Mouse (Mus musculus): ENCODE data around the gene Cdc34.
"Not testable (repeated sequence)": the region's sequence is repeated elsewhere in the genome, so short reads cannot be mapped to it uniquely, and the experiment has no call there.

Cdc34 gene

DNA sequence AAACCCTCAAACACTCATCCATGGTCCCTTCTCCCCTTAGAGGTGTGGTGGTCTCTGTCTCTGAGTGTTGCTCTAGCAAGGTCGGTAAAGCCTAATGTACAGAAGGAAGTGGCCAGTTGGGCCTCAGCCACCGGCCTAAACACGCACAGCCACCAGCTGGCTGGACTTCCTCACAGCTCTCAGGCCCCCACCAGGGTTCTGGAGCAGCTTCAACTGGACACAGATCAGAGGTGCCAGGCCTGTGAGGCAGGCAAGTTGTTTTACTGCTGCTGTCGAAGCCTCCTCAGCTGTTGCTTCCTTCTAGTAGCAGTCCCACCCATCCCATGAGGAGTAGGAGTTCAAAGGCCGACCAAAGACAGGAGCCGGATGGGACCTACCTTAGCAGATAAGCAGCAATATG, 15.9 kb downstream of the Cdc34 start:
- DNase-seq: no peak

DNA sequence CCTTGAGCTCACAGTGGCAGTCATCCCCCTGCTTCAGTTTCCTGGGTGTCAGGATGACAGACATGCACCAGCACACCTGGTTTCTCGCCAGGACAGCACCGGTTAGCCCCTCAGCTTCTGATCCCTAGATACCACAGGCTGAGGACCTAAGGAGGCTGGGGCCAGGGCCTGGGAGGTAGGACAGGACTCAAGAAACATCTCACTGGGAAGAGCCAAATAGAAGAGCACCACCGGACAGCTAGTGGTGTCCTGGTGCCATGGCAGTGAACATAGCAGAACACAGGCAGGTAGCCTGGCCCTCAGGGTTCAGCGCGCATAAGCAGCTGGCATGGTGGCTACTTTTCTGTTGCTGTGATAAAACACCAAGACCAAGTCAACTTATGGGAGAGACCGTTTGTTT, 16.5 kb downstream of the Cdc34 start:
- DNase-seq: no peak

DNA sequence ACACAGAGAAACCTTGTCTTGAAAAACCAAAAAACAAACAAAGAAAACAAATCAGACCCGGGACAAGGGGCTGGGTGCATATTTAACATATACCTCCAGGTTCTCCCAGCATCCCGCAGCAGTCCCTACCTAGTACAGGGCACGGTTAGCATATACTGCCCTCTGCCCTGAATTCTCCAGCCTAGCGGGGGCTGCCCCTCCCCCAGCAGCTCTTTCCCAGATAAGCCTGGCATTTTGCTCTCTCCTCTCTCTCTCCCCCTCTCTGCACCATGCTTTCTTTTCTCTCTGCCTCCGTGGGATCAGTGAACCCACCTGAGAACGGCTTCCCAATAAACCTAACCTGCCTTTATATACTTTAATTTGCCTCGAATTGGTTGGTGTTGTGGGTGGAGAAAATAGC, 18.7 kb downstream of the Cdc34 start:
- no peak for DNase-seq

DNA sequence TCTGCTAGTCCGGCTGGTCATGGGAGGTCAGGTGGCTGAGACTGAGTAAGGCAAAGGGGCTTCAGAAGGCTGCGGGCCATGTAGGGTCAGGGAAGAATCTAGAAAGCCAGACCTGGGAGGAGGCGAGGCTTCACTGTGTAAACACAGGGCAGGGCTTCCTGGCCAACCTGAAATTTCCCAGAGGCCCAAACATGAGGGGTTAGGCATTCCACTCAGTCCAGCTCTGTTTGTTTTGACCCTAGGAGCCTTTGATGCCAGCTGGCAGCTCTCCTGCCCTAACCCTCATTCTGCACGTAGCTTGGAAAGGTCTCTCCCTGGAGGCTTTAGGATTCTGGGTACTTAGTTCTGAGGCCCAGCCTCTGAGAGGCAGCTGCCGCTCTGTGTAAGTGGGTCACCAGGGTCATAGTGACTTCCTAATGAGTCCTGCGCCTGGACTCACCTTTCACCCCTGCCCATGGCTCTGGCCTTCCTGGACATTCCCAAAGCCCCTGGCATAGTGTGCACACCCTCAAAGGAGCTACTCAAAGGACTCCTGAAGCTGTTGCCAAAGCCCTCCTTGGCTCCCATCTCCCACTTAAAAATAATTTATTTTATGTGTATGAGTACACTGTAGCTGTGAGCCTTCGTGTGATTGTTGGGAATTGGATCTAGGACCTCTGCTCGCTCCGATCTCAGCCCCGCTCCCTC, 19.6 kb downstream of the Cdc34 start:
- DNase-seq: peak; percentile 64

DNA sequence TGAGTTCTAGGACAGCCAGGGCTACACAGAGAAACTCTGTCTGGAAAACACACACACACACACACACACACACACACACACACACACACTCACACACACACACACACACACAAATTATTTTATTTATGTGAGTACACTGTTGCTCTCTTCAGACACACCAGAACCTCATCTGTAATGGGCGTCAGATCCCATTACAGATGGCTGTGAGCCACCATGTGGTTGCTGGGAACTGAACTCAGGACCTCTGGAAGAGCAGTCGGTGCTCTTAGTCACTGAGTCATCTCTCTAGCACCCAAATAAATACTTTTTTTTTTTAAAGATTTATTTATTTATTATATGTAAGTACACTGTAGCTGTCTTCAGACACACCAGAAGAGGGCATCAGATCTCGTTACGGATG, 21.0 kb downstream of the Cdc34 start:
- DNase-seq: not testable (repeated sequence)

DNA sequence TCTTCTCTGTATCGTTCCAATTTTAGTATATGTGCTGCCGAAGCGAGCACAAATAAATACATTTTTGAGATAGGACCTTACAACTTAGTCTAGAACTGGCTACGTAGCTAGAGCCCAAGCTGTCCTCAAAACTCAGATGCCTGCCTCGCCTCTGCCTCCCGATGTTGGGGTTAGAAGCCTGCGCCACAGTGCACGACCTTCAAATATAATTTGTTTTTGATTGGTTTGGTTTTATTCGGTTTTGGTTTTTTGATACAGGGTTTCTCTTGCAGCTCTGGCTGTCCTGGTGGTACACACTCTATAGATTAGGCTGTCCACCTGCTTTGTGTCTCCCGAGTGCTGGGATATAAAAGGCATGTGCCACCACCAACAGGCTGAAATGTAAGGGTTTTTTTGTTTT, 21.5 kb downstream of the Cdc34 start:
- no peak for DNase-seq

DNA sequence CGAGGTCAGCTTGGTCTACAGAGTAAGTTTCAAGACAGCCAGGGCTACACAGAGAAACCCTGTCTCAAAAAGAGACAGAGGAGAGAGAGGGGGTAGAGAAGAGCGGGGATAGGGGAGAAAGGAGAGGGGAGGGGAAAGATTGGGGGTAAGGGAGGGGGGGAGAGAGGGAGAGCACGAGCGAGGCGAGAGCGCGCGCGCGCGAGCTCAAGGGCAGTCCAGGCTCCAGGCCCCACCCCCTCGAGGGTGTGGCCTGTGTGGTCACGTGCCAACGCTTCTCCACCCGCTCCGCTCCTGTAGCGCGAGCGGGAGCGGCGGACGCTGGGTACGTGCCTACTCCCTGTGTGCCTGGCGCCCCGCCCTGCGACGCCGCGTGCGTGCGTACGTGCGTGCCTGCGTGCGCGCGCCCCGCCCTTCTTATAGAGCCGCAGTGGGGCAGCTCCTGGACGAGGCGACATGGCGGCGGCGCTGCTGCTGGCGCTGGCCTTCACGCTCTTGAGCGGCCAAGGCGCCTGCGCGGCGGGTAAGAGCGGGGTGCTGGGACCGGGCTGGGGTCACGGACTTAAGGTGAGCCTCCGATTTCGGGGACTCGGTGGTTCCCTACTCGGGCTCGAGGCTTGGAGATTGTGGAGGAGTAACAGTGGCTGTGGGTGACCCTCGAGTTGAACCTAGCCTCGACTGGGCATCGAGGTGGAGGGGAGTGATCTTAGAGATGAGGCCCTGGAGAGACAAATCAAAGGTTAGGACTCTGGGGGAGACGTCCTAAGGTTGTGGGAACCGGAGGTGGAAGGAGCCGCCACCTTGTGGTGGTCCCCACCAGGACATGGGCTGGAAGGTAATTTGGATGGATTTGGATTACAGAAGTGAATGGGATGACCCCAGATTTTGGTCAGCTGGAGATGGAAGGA, 22.3 kb downstream of the Cdc34 start, which contains the start of gene Bsg:
TSS of gene Bsg (plus strand) at position 427 of the 905 bp plus-strand sequence.
- peak; percentile 99 for DNase-seq

DNA sequence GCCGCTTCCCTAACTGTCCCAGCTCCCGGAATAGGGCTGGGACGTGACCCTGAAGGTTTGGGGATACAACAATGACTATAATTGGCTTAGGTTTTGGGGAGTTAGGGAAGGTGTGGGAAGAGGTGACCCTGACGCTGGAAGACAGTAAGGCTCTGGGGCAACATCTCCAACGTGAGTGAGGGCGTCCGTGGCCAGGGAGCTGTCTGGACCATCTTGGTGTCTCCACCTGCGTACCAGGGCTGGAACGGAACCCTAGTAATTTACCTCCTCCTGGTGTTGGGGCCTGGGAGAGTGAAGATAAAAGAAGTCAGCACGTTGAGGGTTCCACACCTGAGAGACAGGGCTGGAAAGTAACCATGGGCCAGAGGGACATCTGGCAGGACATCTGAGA, 23.0 kb downstream of the Cdc34 start:
- DNase-seq: no peak

DNA sequence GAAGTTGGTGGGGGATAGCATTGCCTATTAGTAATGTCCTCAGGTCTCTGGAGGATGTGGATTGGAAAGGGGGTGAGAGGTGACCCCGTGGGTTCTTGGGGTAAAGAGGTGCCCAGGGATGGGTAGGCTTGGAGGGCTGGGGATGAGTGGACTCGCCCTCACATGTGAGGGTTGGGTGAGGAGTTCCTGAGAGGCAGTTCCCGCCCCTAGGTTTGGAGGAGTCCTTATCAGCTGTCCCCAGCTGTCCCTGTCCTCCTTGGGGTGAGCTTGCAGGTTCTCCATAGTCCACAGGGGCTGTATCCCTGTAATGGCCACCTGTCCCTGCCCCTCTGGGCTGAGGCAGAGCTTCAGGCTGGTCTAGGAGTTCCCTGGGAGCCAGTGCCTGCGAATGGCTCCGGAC, 24.0 kb downstream of the Cdc34 start:
- DNase-seq: no peak

DNA sequence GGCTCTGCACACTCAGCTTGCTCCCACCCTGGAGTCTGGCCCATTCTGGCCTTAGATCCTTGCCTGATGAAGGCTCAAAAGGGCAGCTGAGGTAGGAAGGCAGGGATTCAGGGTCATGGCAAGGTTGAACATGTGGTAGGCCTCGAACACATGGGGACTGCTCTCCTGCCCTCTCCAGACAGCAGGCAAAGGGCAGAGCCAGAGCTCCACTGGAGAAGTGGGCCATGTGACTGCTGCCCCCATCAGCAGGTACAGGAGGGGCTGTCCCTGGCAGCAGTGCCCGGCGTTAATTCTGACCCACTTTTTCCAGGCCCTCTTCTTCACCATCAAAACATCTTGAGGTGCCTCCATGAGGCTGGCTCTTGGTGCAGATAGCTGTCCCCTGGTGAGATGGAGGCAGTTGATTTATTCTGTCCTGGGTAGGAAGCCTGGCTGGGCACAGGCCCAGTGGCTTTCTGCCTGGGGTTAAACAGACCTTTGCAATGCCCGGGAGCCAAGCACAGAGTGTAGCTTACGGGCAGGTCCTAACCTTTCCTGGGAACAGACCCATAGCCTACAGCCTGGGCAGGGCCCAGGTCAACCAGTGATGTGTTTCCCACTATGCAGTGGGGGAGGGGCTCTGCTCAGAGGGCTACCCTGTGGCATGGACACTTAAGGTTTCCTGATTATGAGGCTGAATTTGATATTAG, 24.6 kb downstream of the Cdc34 start:
- DNase-seq: peak; percentile 48

DNA sequence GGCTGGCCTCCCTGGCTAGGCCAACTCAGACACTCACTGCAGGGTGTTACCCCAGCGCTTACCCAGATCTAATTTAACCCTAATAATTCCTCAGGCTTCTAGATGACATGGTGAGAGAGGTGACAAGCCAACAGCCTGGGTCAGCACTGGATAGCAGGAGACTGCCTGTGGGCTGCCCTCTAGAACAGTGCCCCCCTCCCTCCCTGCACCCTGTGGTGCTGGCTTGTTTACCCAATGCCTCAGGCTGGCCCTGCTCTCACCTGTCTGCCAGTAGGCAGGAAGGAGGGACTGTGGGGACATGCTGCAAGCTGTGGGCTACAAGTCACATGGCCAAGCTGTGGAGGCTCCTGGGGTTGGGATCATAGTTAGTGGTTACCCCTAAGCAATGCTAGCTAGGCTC, 25.2 kb downstream of the Cdc34 start:
- no peak for DNase-seq

DNA sequence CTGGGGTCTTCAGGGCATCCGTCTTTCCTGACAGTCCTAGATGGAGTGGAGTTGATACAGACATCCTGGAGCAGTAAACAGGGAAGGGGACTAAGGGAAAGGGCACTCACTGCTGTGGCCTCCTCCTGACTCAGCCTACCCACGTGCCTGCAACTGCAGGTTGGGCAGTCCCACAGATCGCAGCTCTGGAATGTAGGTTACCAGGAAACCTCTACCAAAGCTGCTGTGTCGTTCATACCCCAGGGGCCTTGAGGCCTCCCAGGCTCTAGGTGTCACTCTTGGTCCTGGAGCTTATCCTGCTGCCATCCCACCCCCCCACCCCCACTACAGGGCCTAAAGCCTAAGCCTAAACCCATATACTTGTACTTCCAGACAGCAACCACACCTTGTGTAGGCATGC, 25.8 kb downstream of the Cdc34 start:
- DNase-seq: no peak

DNA sequence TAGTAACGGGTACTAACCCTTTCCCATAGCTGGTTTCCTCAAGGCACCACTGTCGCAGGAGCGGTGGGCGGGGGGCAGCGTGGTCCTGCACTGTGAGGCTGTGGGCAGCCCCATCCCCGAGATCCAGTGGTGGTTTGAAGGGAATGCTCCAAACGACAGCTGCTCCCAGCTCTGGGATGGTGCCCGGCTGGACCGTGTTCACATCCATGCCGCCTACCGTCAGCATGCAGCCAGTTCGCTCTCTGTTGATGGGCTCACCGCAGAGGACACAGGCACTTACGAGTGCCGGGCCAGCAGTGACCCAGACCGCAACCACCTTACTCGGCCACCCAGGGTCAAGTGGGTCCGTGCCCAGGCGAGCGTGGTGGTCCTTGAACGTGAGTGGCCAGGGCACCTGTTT, 26.7 kb downstream of the Cdc34 start:
- DNase-seq: no peak

DNA sequence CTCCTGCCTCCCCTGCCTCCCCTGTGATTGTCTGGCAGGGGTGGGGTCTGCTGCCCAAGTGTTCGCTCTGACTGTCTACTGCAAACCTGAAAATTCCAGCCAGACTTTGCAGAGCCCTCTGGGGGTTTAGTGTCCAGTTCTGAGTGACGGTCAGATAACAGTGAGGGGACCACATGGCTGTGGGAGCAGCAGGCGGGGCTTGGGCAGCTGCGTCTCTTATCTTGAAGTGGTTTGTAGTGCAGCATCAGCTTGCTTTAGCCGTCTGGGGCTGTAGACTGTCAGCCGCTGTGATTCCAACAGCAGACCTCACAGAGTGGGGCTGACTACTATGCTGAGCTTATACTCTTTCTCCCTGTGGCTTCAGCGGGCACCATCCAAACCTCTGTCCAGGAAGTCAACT, 27.3 kb downstream of the Cdc34 start:
- DNase-seq: no peak

DNA sequence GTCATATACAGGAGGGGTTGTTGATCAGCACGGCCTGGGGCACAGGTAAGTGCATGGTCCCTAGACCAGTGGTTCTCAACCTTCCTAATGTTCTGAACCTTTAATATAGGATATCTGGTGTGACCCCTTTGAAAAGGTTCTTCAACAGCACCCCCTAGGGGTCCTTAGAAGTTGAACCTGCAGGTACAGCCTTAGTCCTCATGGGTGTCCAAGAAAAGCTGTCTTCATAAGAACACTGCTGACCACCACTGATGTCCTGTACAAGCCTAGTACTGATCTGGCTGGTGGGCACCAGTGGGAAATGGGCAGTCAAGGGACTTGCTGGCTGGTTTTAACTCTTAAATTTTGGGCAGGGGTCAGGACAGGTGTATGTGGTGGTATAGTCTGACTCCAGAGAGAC, 30.0 kb downstream of the Cdc34 start:
- no peak for DNase-seq

DNA sequence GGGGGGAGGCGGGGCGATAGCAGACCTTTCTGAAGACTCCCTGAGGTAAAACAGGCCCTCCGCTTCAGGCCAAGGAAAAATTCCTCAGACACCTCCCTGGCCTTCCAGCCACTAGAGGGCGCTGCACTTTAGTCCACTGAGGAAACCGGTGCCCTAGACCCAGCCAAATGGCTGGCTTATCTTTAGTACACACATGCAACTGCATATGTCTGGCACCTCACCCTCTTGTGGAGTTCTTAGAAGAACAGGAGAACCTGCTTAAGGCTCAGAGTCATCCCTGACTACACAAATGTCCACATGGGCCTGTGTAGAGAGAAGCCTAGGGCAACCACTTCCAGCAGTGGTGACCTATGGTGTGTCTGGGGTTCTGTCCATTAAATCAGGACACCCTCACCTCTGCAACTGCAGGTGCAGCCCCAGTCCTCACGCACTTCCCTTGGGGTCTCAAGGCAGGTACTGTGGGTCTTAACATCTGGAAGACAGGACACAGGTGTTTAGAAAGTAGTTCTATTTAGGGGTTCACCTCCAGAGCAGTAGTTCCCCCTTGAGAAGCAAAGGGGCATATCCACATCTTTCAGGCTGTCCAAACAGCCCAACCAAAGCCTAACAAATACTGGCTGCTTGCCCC, 30.6 kb downstream of the Cdc34 start:
- DNase-seq: peak; percentile 79

DNA sequence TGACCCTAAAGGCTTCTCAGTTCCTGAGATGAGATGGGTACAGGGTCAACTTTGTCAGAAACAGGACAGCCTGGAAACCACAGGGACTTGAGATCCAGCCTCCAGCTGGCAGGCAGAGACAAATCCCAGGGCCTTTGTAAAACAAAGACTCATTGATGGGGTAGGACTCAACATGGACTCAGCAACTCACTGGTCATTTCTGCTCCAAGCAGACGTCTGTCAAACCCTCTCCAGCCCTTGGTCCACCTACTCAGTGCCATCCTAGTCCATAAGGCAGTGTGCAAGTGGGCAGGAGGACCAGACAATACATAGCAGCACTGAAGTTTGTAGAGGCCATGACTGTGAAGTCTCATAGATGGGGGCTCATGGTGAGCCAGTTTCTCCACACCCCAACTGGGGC, 31.2 kb downstream of the Cdc34 start:
- DNase-seq: no peak

DNA sequence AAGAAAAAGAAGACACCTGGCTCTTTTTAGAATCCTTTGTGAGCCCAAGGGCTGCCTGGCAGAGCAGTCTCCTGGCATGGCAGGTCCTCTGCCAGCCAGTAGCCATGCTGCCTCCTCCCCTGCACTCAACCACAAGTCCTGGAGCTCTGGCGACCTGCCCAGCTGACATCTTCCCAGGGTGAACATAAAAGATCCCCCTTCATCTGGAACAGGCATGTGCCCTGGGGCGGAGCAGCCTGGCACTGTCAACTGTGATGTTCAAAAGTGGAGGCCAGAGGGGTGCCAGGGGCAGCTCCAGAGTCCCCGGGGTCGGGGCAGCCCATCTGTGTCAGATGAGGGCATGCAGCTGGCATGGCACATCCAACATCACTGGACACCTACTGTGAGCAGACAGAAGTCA, 33.0 kb downstream of the Cdc34 start:
- no peak for DNase-seq

DNA sequence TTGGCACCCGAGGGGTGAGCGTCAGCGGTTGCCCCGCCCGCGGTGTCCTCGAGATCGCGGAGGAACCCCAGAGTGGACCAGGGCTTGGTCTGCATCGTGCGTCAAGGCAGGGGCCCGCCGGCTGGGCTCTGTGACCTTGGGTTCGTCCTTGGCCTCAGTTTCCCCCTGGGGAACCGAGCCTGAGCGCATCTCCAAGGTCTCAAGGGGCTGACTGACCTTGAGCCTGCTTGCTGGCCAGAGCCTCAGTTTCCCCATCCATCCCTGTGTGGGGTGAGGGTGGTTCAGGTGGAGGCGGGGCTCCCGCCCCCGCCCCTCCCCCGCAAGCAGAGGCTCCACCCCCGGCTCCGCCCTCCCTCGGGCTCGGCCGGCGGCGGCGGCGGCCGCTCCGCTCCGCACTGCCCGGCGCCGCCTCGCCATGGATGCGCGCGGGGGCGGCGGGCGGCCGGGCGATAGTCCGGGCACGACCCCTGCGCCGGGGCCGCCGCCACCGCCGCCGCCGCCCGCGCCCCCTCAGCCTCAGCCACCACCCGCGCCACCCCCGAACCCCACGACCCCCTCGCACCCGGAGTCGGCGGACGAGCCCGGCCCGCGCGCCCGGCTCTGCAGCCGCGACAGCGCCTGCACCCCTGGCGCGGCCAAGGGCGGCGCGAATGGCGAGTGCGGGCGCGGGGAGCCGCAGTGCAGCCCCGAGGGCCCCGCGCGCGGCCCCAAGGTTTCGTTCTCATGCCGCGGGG, 34.4 kb downstream of the Cdc34 start, which contains the start of gene Hcn2:
TSS of gene Hcn2 (plus strand) at position 381 of the 734 bp plus-strand sequence.
- no peak for DNase-seq

DNA sequence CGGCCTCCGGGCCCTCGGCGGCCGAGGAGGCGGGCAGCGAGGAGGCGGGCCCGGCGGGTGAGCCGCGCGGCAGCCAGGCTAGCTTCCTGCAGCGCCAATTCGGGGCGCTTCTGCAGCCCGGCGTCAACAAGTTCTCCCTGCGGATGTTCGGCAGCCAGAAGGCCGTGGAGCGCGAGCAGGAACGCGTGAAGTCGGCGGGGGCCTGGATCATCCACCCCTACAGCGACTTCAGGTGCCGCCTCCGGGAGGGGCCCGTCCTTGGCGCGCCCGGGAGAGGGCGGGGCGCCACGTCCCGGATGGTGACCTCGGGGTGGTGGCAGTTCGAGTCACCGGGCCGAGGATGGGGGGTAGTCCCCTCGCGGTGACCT, 35.0 kb downstream of the Cdc34 start:
- DNase-seq: no peak

DNA sequence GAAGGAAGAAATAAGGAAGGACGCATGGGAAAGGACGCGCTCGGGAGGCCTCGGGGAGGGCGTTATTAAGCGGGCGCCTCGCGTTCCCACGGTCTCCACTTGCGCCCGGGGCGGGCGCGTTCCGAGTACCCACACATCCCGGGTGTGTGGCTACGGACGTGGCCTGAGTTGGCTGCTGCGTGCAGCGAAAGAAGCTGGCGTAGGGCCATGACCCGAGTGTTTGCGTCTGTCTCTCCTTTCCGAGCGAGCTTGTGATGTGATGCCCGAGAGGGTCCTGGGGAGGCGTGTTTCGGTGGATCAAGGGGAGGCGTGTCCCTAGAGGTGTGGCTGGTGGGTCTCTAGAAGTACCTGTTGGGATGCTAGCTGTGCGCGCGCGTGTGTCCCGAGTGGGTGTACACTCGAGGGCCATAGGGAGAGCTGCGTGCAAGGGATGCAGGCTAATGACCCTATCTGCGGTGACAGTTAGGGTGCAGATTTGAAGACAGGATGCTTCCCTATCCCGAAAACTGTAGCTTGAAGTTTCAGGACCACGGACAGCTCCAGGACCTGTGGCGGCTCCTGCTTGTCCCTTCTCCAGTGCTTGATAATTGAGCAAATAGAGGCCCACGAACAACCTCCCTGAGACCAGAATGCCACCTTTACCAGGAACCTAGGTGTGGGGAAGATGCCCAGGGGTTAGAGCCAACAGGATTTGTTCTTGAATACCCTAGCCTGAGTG, 35.8 kb downstream of the Cdc34 start:
- DNase-seq: peak; percentile 78

DNA sequence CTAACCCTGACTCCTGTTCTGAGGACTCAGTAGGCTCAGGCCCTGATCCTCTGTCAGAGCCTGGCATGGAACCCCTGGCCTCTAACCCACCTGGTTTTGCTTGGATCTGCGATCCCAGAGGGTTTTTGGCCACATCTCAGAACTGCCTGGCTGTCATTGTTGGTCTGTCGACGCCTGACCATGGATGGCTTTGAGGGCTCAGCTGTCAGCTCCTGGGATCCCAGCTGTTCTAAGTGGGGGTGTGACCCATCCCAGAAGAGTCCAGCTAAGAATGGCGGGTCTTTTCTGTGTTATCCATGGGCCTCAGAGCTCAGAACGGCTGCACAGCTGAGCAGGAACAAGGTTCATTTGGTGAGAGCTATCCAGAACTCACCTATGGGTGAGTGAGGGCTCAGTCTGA, 39.1 kb downstream of the Cdc34 start:
- DNase-seq: no peak
